Comparison of ENCODE assay signal across 18 mouse cellular contexts in the genomic region with DNA sequence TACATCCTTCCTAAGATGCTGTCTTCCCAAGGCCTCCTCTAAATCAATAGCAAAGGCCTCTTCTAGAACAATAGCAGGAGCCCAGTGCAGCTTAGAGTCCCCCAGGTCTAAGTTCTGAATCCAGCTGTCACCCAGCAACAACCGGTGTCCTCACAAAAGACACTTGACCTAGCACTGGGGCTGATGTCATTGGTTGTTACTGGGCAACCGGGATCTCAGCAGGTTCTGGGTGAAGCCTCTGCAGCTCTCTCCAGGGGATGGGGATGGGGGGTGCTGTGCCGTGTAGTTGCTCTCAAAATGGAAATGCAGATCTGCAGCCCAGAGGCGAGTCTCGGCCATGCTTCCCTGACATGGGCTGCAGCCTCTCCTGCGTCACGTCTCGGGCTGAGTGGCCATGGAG. TPM values are rescaled to one million over a fixed set of nuclear protein-coding genes. Genes with fewer than 3 reads are reported as not detected.
DNase-seq lines count a peak whose midpoint lies in the region; ATAC-seq and TF ChIP-seq lines count a peak whose summit lies in the region.
"Had no signal": no experiment of that assay in that cellular context is flagged by ENCODE, and none has a peak within 500 bp of the region (broad histone marks: within the 10 kb centered on the region; RNA-seq: fewer than 3 reads in every experiment).

No protein-coding gene starts in this region.

- TF ChIP-seq POLR2A in testis, adult 2 months (IDR thresholded peaks at IDR 0.05; ENCODE audit: control insufficient read depth, low read depth, low read length): peak; percentile 11; the same call in 1 of the 2 replicates
- no peak for TF ChIP-seq POLR2A in thymus, adult 2 months (IDR thresholded peaks at IDR 0.05; ENCODE audit: control insufficient read depth, extremely low read depth, insufficient read depth, low read length, poor library complexity)

- DNase-seq in cerebellum, postnatal 14 days: peak; percentile 7 to 20
- DNase-seq in cerebellum, postnatal 4 days (ENCODE audit: low spot score in 2 of 2): no peak
- no peak for DNase-seq in testis, postnatal 10 days (ENCODE audit: low spot score)
- DNase-seq in retina, postnatal 1 day: peak; percentile 53
- DNase-seq in thymus, adult 2 months: no peak
- DNase-seq in lung, postnatal 10 days: no peak
- DNase-seq: adrenal gland, adult 2 months; cerebellum, adult 11 months; embryo, embryonic 11 days; heart, postnatal 36 days; lung, postnatal 36 days had no signal

- H3K9ac ChIP-seq in midbrain, embryonic 12.5 days (replicated peaks): peak overlapping the region; percentile 34; the same call in 1 of the 2 replicates
- H3K9ac ChIP-seq: heart, embryonic 13.5 days had no signal

- H3K9me3 ChIP-seq in midbrain, embryonic 12.5 days: no peaks in the 10 kb centered on the region
- H3K9me3 ChIP-seq: heart, embryonic 13.5 days had no signal

- H3K36me3 ChIP-seq in testis, adult 2 months (ENCODE audit: control insufficient read depth, insufficient read depth, low read length): no peaks in the 10 kb centered on the region
- no peaks in the 10 kb centered on the region for H3K36me3 ChIP-seq in midbrain, embryonic 12.5 days
- H3K36me3 ChIP-seq in thymus, adult 2 months (ENCODE audit: control insufficient read depth, insufficient read depth, low read length): no peaks in the 10 kb centered on the region
- H3K36me3 ChIP-seq: heart, embryonic 13.5 days had no signal

- WGBS in midbrain, embryonic 12.5 days: 33% methylated on average over 8 of the region's 8 CpGs
- 78% methylated on average over 8 of the region's 8 CpGs for WGBS in thymus, adult 2 months

- no peak for TF ChIP-seq CTCF in testis, adult 2 months (IDR thresholded peaks at IDR 0.05; ENCODE audit: control insufficient read depth, insufficient read depth, insufficient replicate concordance, low read depth, low read length)
- no peak for TF ChIP-seq CTCF in thymus, adult 2 months (IDR thresholded peaks at IDR 0.05; ENCODE audit: borderline replicate concordance, control insufficient read depth, extremely low read depth, insufficient read depth, low read length, poor library complexity)

- H3K27ac ChIP-seq in testis, adult 2 months (ENCODE audit: control insufficient read depth, insufficient read depth, low read depth, low read length): no peak overlapping the region; the same call in 1 of the 2 replicates
- H3K27ac ChIP-seq in midbrain, embryonic 12.5 days (replicated peaks): peak overlapping the region; percentile 58
- H3K27ac ChIP-seq in thymus, adult 2 months (ENCODE audit: control insufficient read depth, insufficient read depth, low read length): no peak overlapping the region
- H3K27ac ChIP-seq: heart, embryonic 13.5 days; kidney, postnatal 0 days had no signal

- peaks cover 8% of the 10 kb centered on the region for H3K4me1 ChIP-seq in testis, adult 2 months (ENCODE audit: control insufficient read depth, insufficient read depth, low read length)
- peaks cover 18% of the 10 kb centered on the region for H3K4me1 ChIP-seq in midbrain, embryonic 12.5 days
- H3K4me1 ChIP-seq in thymus, adult 2 months (replicated peaks; ENCODE audit: control insufficient read depth, insufficient read depth, low read length): no peaks in the 10 kb centered on the region
- H3K4me1 ChIP-seq: heart, embryonic 13.5 days had no signal

- no peak for ATAC-seq in midbrain, embryonic 12.5 days (ENCODE audit: low FRiP score, low read depth)
- ATAC-seq: intestine, postnatal 0 days had no signal

- H3K4me3 ChIP-seq in testis, adult 2 months (ENCODE audit: control insufficient read depth, low read depth, low read length): peak overlapping the region; percentile 87
- no peak overlapping the region for H3K4me3 ChIP-seq in midbrain, embryonic 12.5 days
- H3K4me3 ChIP-seq in thymus, adult 2 months (ENCODE audit: control insufficient read depth, insufficient read depth, low read length): no peak overlapping the region
- H3K4me3 ChIP-seq: heart, embryonic 13.5 days had no signal

- H3K27me3 ChIP-seq in testis, adult 2 months (ENCODE audit: control insufficient read depth, insufficient read depth, low read length): no peaks in the 10 kb centered on the region
- H3K27me3 ChIP-seq in midbrain, embryonic 12.5 days: peaks cover 29% of the 10 kb centered on the region
- no peaks in the 10 kb centered on the region; the same call in 1 of the 2 replicates for H3K27me3 ChIP-seq in thymus, adult 2 months (ENCODE audit: control insufficient read depth, insufficient read depth, low read length)

- no peak overlapping the region for H3K4me2 ChIP-seq in midbrain, embryonic 12.5 days (replicated peaks)
- H3K4me2 ChIP-seq: heart, embryonic 13.5 days had no signal

RNA-seq across cellular contexts. Expression of a gene that starts 10.2 kb away (rescaled TPM):
- 187 and 198 TPM in 2 replicates for polyA plus RNA-seq in testis, adult 2 months (2012; rRNA removed)
- 72.4 and 77.9 TPM in 2 replicates for polyA plus RNA-seq in midbrain, embryonic 12.5 days (2016; fragmentation: Nextera tagmentation; extraction: Ambion mirVana)
- 51.2 and 51.3 TPM in 2 replicates for polyA plus RNA-seq in thymus, adult 2 months (2012; rRNA removed)

RNA-seq across cellular contexts. Expression of a gene that starts 16.8 kb away (rescaled TPM):
- 36.6 and 46.5 TPM in 2 replicates for polyA plus RNA-seq in testis, adult 2 months (2012; rRNA removed)
- polyA plus RNA-seq in midbrain, embryonic 12.5 days (2016; fragmentation: Nextera tagmentation; extraction: Ambion mirVana): 8.7 and 11.7 TPM in 2 replicates
- 1.2 and 1.4 TPM in 2 replicates for polyA plus RNA-seq in thymus, adult 2 months (2012; rRNA removed)

RNA-seq across cellular contexts. Expression of a gene that starts 45.5 kb away (rescaled TPM):
- 16.7 and 19.5 TPM in 2 replicates for polyA plus RNA-seq in testis, adult 2 months (2012; rRNA removed)
- 8.0 and 8.7 TPM in 2 replicates for polyA plus RNA-seq in midbrain, embryonic 12.5 days (2016; fragmentation: Nextera tagmentation; extraction: Ambion mirVana)
- polyA plus RNA-seq in thymus, adult 2 months (2012; rRNA removed): 245 and 297 TPM in 2 replicates

RNA-seq across cellular contexts. Expression of a gene that starts 46.2 kb away (rescaled TPM):
- 0.10 TPM in 1 of 2 replicates, not detected in the other for polyA plus RNA-seq in testis, adult 2 months (2012; rRNA removed)
- polyA plus RNA-seq in midbrain, embryonic 12.5 days (2016; fragmentation: Nextera tagmentation; extraction: Ambion mirVana): 0.45 TPM in 1 of 2 replicates, not detected in the other
- 0.55 TPM in 1 of 2 replicates, not detected in the other for polyA plus RNA-seq in thymus, adult 2 months (2012; rRNA removed)
- polyA plus RNA-seq: forebrain, embryonic 11.5 days; heart, embryonic 13.5 days; intestine, postnatal 0 days; liver, embryonic 16.5 days had no signal

RNA-seq across cellular contexts. Expression of a gene that starts 46.7 kb away (rescaled TPM):
- polyA plus RNA-seq in testis, adult 2 months (2012; rRNA removed): 4.6 and 6.6 TPM in 2 replicates
- polyA plus RNA-seq in midbrain, embryonic 12.5 days (2016; fragmentation: Nextera tagmentation; extraction: Ambion mirVana): 45.5 and 45.7 TPM in 2 replicates
- 136 and 145 TPM in 2 replicates for polyA plus RNA-seq in thymus, adult 2 months (2012; rRNA removed)

Comparison
In these comparisons a context has a peak if more than half of its experiments do, and no peak if none do; other contexts are left out.
1. DNase-seq: peak in cerebellum, postnatal 14 days (2 of 2) and retina, postnatal 1 day (single experiment); none in cerebellum, postnatal 4 days (0 of 2), testis, postnatal 10 days (single experiment), thymus, adult 2 months (single experiment) and lung, postnatal 10 days (single experiment).
2. RNA of a gene that starts 45.5 kb away (polyA plus RNA-seq): 245 to 297 TPM in thymus, adult 2 months; 16.7 to 19.5 TPM in testis, adult 2 months and 8.0 to 8.7 TPM in midbrain, embryonic 12.5 days; every median in the first group is over 10 times any median in the second.